Comparison of ENCODE assay signal across 28 mouse cellular contexts in genomic region chr10:95036043-95036697, GRCm38 (mm10).
DNase-seq lines count a peak whose midpoint lies in the region; ATAC-seq and TF ChIP-seq lines count a peak whose summit lies in the region.
"Had no signal": no experiment of that assay in that cellular context is flagged by ENCODE, and none has a peak within 500 bp of the region (broad histone marks: within the 10 kb centered on the region; RNA-seq: fewer than 3 reads in every experiment).

No protein-coding gene starts in this region.

- no peaks in the 10 kb centered on the region for H3K36me3 ChIP-seq in forebrain, embryonic 15.5 days
- no peaks in the 10 kb centered on the region for H3K36me3 ChIP-seq in forebrain, embryonic 11.5 days (ENCODE audit: control insufficient read depth, insufficient read depth, low read length)
- no peaks in the 10 kb centered on the region for H3K36me3 ChIP-seq in hindbrain, embryonic 12.5 days
- no peaks in the 10 kb centered on the region for H3K36me3 ChIP-seq in hindbrain, embryonic 16.5 days (ENCODE audit: control insufficient read depth, insufficient read depth, low read length)
- no peaks in the 10 kb centered on the region for H3K36me3 ChIP-seq in lung, embryonic 14.5 days (ENCODE audit: insufficient read depth)
- no peaks in the 10 kb centered on the region for H3K36me3 ChIP-seq in lung, postnatal 0 days (ENCODE audit: insufficient read depth, low read length)
- H3K36me3 ChIP-seq: G1E; heart, embryonic 12.5 days; heart, embryonic 15.5 days; hindbrain, embryonic 10.5 days had no signal

- no peak overlapping the region for H3K4me2 ChIP-seq in forebrain, embryonic 15.5 days (replicated peaks)
- H3K4me2 ChIP-seq in forebrain, embryonic 11.5 days (ENCODE audit: low read depth, low read length, severe bottlenecking) = no peak overlapping the region
- no peak overlapping the region for H3K4me2 ChIP-seq in hindbrain, embryonic 12.5 days (replicated peaks)
- no peak overlapping the region for H3K4me2 ChIP-seq in hindbrain, embryonic 16.5 days (ENCODE audit: low read length)
- H3K4me2 ChIP-seq in lung, embryonic 14.5 days = no peak overlapping the region
- H3K4me2 ChIP-seq in lung, postnatal 0 days (replicated peaks; ENCODE audit: low read depth, low read length) = no peak overlapping the region
- H3K4me2 ChIP-seq: forebrain, embryonic 13.5 days; heart, embryonic 12.5 days; heart, embryonic 15.5 days had no signal

- no peaks in the 10 kb centered on the region for H3K9me3 ChIP-seq in forebrain, embryonic 15.5 days
- H3K9me3 ChIP-seq in forebrain, embryonic 11.5 days (ENCODE audit: control insufficient read depth, low read length) = no peaks in the 10 kb centered on the region
- H3K9me3 ChIP-seq in hindbrain, embryonic 12.5 days (replicated peaks) = no peaks in the 10 kb centered on the region
- no peaks in the 10 kb centered on the region for H3K9me3 ChIP-seq in hindbrain, embryonic 16.5 days (ENCODE audit: control insufficient read depth, low read length)
- H3K9me3 ChIP-seq in lung, embryonic 14.5 days (ENCODE audit: low read depth, low read length) = no peaks in the 10 kb centered on the region
- H3K9me3 ChIP-seq in lung, postnatal 0 days (ENCODE audit: low read length) = no peaks in the 10 kb centered on the region
- H3K9me3 ChIP-seq: forebrain, embryonic 13.5 days; G1E; heart, embryonic 12.5 days; heart, embryonic 15.5 days; hindbrain, embryonic 10.5 days had no signal

- TF ChIP-seq CTCF in lung, embryonic 14.5 days (IDR thresholded peaks at IDR 0.05; ENCODE audit: low read depth) = no peak
- TF ChIP-seq CTCF in lung, postnatal 0 days (IDR thresholded peaks at IDR 0.05) = no peak

- no peak overlapping the region for H3K9ac ChIP-seq in forebrain, embryonic 15.5 days (replicated peaks)
- H3K9ac ChIP-seq in forebrain, embryonic 11.5 days (ENCODE audit: low read length) = no peak overlapping the region
- no peak overlapping the region for H3K9ac ChIP-seq in hindbrain, embryonic 12.5 days
- no peak overlapping the region for H3K9ac ChIP-seq in hindbrain, embryonic 16.5 days (ENCODE audit: low read depth, low read length)
- no peak overlapping the region for H3K9ac ChIP-seq in lung, embryonic 14.5 days
- no peak overlapping the region for H3K9ac ChIP-seq in lung, postnatal 0 days (replicated peaks; ENCODE audit: low read depth)
- H3K9ac ChIP-seq: forebrain, embryonic 13.5 days; heart, embryonic 12.5 days; heart, embryonic 15.5 days had no signal

- ATAC-seq in forebrain, embryonic 15.5 days (replicated peaks) = no peak
- no peak for ATAC-seq in forebrain, embryonic 11.5 days (replicated peaks; ENCODE audit: low FRiP score)
- no peak for ATAC-seq in hindbrain, embryonic 12.5 days (ENCODE audit: low FRiP score)
- no peak for ATAC-seq in hindbrain, embryonic 16.5 days
- ATAC-seq in lung, embryonic 14.5 days (ENCODE audit: insufficient read depth) = peak; percentile 63; the same call in 1 of the 2 replicates
- ATAC-seq in lung, postnatal 0 days = peak; percentile 47
- ATAC-seq: inflammation-experienced regulatory T-cells, adult 6 months; intestine, embryonic 16.5 days; Patski had no signal

- no peak overlapping the region for H3K4me3 ChIP-seq in forebrain, embryonic 15.5 days
- H3K4me3 ChIP-seq in forebrain, embryonic 11.5 days (ENCODE audit: low read depth, low read length) = no peak overlapping the region
- H3K4me3 ChIP-seq in hindbrain, embryonic 12.5 days = no peak overlapping the region
- no peak overlapping the region for H3K4me3 ChIP-seq in hindbrain, embryonic 16.5 days (ENCODE audit: low read length)
- no peak overlapping the region for H3K4me3 ChIP-seq in lung, embryonic 14.5 days (ENCODE audit: low read depth, low read length)
- H3K4me3 ChIP-seq in lung, postnatal 0 days (ENCODE audit: low read depth, low read length) = no peak overlapping the region
- H3K4me3 ChIP-seq: forebrain, embryonic 13.5 days; heart, embryonic 12.5 days; heart, embryonic 15.5 days; hindbrain, embryonic 10.5 days had no signal

- TF ChIP-seq EP300 in lung, postnatal 0 days (IDR thresholded peaks at IDR 0.05) = no peak

- H3K27me3 ChIP-seq in forebrain, embryonic 15.5 days = no peaks in the 10 kb centered on the region
- no peaks in the 10 kb centered on the region for H3K27me3 ChIP-seq in forebrain, embryonic 11.5 days (ENCODE audit: control insufficient read depth, insufficient read depth, low read length)
- no peaks in the 10 kb centered on the region; the same call in 1 of the 2 replicates for H3K27me3 ChIP-seq in hindbrain, embryonic 12.5 days
- no peaks in the 10 kb centered on the region for H3K27me3 ChIP-seq in hindbrain, embryonic 16.5 days (replicated peaks; ENCODE audit: control insufficient read depth, insufficient read depth, low read length)
- H3K27me3 ChIP-seq in lung, embryonic 14.5 days (ENCODE audit: insufficient read depth, low read length) = no peaks in the 10 kb centered on the region
- H3K27me3 ChIP-seq in lung, postnatal 0 days (replicated peaks; ENCODE audit: insufficient read depth, low read length) = no peaks in the 10 kb centered on the region
- H3K27me3 ChIP-seq: CH12.LX; forebrain, embryonic 13.5 days; heart, embryonic 12.5 days; heart, embryonic 15.5 days; Patski had no signal

- H3K4me1 ChIP-seq in forebrain, embryonic 15.5 days = peaks cover 36% of the 10 kb centered on the region
- no peaks in the 10 kb centered on the region for H3K4me1 ChIP-seq in forebrain, embryonic 11.5 days (replicated peaks; ENCODE audit: control insufficient read depth, insufficient read depth, low read length)
- peaks cover 20% of the 10 kb centered on the region for H3K4me1 ChIP-seq in hindbrain, embryonic 12.5 days
- H3K4me1 ChIP-seq in hindbrain, embryonic 16.5 days (ENCODE audit: control insufficient read depth, insufficient read depth, low read depth, low read length) = peaks cover 3% of the 10 kb centered on the region; the same call in 1 of the 2 replicates
- peaks cover 6% of the 10 kb centered on the region for H3K4me1 ChIP-seq in lung, embryonic 14.5 days (ENCODE audit: insufficient read depth)
- H3K4me1 ChIP-seq in lung, postnatal 0 days (ENCODE audit: insufficient read depth, low read depth, low read length) = no peaks in the 10 kb centered on the region
- H3K4me1 ChIP-seq: heart, embryonic 12.5 days; heart, embryonic 15.5 days had no signal

- no peak for DNase-seq in forebrain, embryonic 11.5 days (ENCODE audit: low spot score)
- DNase-seq in lung, embryonic 14.5 days = peak; percentile 78
- no peak for DNase-seq in lung, postnatal 14 days
- DNase-seq in lung, postnatal 0 days (ENCODE audit: low spot score) = no peak
- DNase-seq in lung, postnatal 4 days = no peak
- DNase-seq: adrenal gland, postnatal 10 days; adrenal gland, postnatal 36 days; B cell, adult 2 months; cerebellum, adult 18-20 months; cerebellum, adult 9-10 months; cerebellum, postnatal 14 days; gastrocnemius, postnatal 10 days; gastrocnemius, postnatal 36 days; heart, postnatal 10 days; heart, postnatal 36 days had no signal

- peak overlapping the region; percentile 57; the same call in 1 of the 2 replicates for H3K27ac ChIP-seq in forebrain, embryonic 15.5 days (replicated peaks)
- no peak overlapping the region for H3K27ac ChIP-seq in forebrain, embryonic 11.5 days (ENCODE audit: low read depth, low read length)
- H3K27ac ChIP-seq in hindbrain, embryonic 12.5 days = 0 out of 2 replicates have a peak overlapping the region, but pooled peaks have one; percentile 17
- no peak overlapping the region for H3K27ac ChIP-seq in hindbrain, embryonic 16.5 days (ENCODE audit: low read depth, low read length)
- H3K27ac ChIP-seq in lung, embryonic 14.5 days (ENCODE audit: low read depth) = no peak overlapping the region; the same call in 1 of the 2 replicates
- no peak overlapping the region for H3K27ac ChIP-seq in lung, postnatal 0 days (ENCODE audit: low read length)
- H3K27ac ChIP-seq: forebrain, embryonic 13.5 days; heart, embryonic 15.5 days; hindbrain, embryonic 10.5 days; hindbrain, postnatal 0 days had no signal

- WGBS in forebrain, embryonic 15.5 days = 81% methylated on average over 4 of the region's 4 CpGs
- WGBS in forebrain, embryonic 11.5 days = 73% methylated on average over 4 of the region's 4 CpGs
- 69% methylated on average over 4 of the region's 4 CpGs for WGBS in hindbrain, embryonic 12.5 days
- 65% methylated on average over 4 of the region's 4 CpGs for WGBS in hindbrain, embryonic 16.5 days
- WGBS in lung, embryonic 14.5 days = 40% methylated on average over 4 of the region's 4 CpGs
- WGBS in lung, postnatal 0 days = 42% methylated on average over 4 of the region's 4 CpGs

Comparison
In these comparisons a context has a peak if more than half of its experiments do, and no peak if none do; other contexts are left out.
1. H3K27ac ChIP-seq: peak in forebrain, embryonic 15.5 days (single experiment) and hindbrain, embryonic 12.5 days (single experiment); none in forebrain, embryonic 11.5 days (single experiment), hindbrain, embryonic 16.5 days (single experiment), lung, embryonic 14.5 days (single experiment) and lung, postnatal 0 days (single experiment).
2. ATAC-seq: peak in lung, embryonic 14.5 days (single experiment) and lung, postnatal 0 days (single experiment); none in forebrain, embryonic 15.5 days (single experiment), forebrain, embryonic 11.5 days (single experiment), hindbrain, embryonic 12.5 days (single experiment) and hindbrain, embryonic 16.5 days (single experiment).